Mouse (Mus musculus): Measurements from ENCODE around the gene Greb1.

Gene Greb1

GRCm38 (mm10) chr12:16805511-16805910 is 4.8 kb upstream of the Greb1 start:
- peak; percentile 84 for DNase-seq (ENCODE audit: low read depth, low spot score)

- DNase-seq (ENCODE audit: low read depth, low spot score) = peak; percentile 73
These were observed 3.3 kb upstream of the Greb1 start for GRCm38 (mm10) chr12:16803956-16804430.

GRCm38 (mm10) chr12:16803237-16803955 is 2.7 kb upstream of the Greb1 start:
- peak; percentile 21 for DNase-seq (ENCODE audit: low read depth, low spot score)

- peak; percentile 63 for DNase-seq (ENCODE audit: low read depth, low spot score)
These were observed 251 bp upstream of the Greb1 start for GRCm38 (mm10) chr12:16800959-16801315.

GRCm38 (mm10) chr12:16799928-16800258 is 793 bp downstream of the Greb1 start:
- no peak for DNase-seq (ENCODE audit: low read depth, low spot score)

GRCm38 (mm10) chr12:16798894-16799293 is 1.8 kb downstream of the Greb1 start:
- peak; percentile 32 for DNase-seq (ENCODE audit: low read depth, low spot score)

GRCm38 (mm10) chr12:16795781-16796180 is 4.9 kb downstream of the Greb1 start:
- no peak for DNase-seq (ENCODE audit: low read depth, low spot score)

GRCm38 (mm10) chr12:16793371-16793770 is 7.3 kb downstream of the Greb1 start:
- DNase-seq (ENCODE audit: low read depth, low spot score) = no peak

GRCm38 (mm10) chr12:16790456-16790855 is 10.2 kb downstream of the Greb1 start:
- DNase-seq (ENCODE audit: low read depth, low spot score) = peak; percentile 23

GRCm38 (mm10) chr12:16789756-16790155 is 10.9 kb downstream of the Greb1 start:
- DNase-seq (ENCODE audit: low read depth, low spot score) = peak; percentile 72

- no peak for DNase-seq (ENCODE audit: low read depth, low spot score)
These were observed 11.5 kb downstream of the Greb1 start for GRCm38 (mm10) chr12:16789199-16789598.

GRCm38 (mm10) chr12:16788600-16788999 is 12.1 kb downstream of the Greb1 start:
- no peak for DNase-seq (ENCODE audit: low read depth, low spot score)

GRCm38 (mm10) chr12:16781034-16781746 is 19.5 kb downstream of the Greb1 start:
- DNase-seq (ENCODE audit: low read depth, low spot score) = no peak

- no peak for DNase-seq (ENCODE audit: low read depth, low spot score)
These were observed 20.4 kb downstream of the Greb1 start for GRCm38 (mm10) chr12:16780320-16780719.

- DNase-seq (ENCODE audit: low read depth, low spot score) = no peak
These were observed 21.5 kb downstream of the Greb1 start for GRCm38 (mm10) chr12:16779165-16779564.

GRCm38 (mm10) chr12:16778523-16778922 is 22.2 kb downstream of the Greb1 start:
- no peak for DNase-seq (ENCODE audit: low read depth, low spot score)

- no peak for DNase-seq (ENCODE audit: low read depth, low spot score)
These were observed 25.3 kb downstream of the Greb1 start for GRCm38 (mm10) chr12:16775351-16775750.

- DNase-seq (ENCODE audit: low read depth, low spot score) = no peak
These were observed 26.1 kb downstream of the Greb1 start for GRCm38 (mm10) chr12:16774605-16775004.

- no peak for DNase-seq (ENCODE audit: low read depth, low spot score)
These were observed 31.0 kb downstream of the Greb1 start for GRCm38 (mm10) chr12:16769601-16770165.

GRCm38 (mm10) chr12:16768711-16769110 is 32.0 kb downstream of the Greb1 start:
- no peak for DNase-seq (ENCODE audit: low read depth, low spot score)

GRCm38 (mm10) chr12:16768251-16768650 is 32.4 kb downstream of the Greb1 start:
- DNase-seq (ENCODE audit: low read depth, low spot score) = no peak

GRCm38 (mm10) chr12:16764776-16765445 is 35.8 kb downstream of the Greb1 start:
- no peak for DNase-seq (ENCODE audit: low read depth, low spot score)
